Mouse (Mus musculus) cerebellum, adult 2 months (tissue): ENCODE measurements at regions not wholly inside any gene's neighbourhood (a gene's known extent, or its start where the extent isn't known, plus 50 kb on each side); places are given as distances from the start of the nearest gene placed in this dataset.

Experiments
- CTCF ChIP-seq: fragments of 200-500 bp; IDR thresholded peaks from 2 replicates; pipeline ENCODE4 v1.5.1; 2011; ENCODE audit warnings: low read depth, mild to moderate bottlenecking, control low read depth, low read length, moderate library complexity, borderline replicate concordance; ENCODE audit not compliant: insufficient read depth
- POLR2A ChIP-seq: fragments of 200-500 bp; IDR thresholded peaks from 2 replicates; pipeline ENCODE4 v1.6.1; 2011; ENCODE audit warnings: low read length, control low read depth, borderline replicate concordance; ENCODE audit not compliant: insufficient read depth

DNA sequence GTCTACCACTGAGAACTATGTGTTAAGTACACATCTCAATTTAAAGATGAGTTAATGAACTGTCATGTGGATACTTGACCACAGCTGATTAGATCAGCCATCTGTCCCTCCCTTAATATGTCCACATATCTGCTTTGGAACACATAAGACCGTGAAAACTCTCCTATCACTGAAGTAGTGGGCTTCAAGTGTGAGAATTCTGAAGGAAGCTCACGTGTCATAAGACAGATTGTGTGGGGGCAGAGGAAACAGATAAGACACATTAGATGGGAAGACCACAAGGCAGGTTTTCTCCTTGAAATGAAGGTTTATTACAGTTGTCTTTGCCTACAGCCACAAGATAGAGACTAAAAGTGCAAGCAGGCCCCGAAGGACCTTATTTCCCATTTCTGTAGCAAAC lies 451.0 kb upstream of the Gcfc2 start:
- TF ChIP-seq CTCF = no peak
- no peak for TF ChIP-seq POLR2A
